Mouse (Mus musculus): ENCODE measurements around the gene Ppil4.

DNA sequence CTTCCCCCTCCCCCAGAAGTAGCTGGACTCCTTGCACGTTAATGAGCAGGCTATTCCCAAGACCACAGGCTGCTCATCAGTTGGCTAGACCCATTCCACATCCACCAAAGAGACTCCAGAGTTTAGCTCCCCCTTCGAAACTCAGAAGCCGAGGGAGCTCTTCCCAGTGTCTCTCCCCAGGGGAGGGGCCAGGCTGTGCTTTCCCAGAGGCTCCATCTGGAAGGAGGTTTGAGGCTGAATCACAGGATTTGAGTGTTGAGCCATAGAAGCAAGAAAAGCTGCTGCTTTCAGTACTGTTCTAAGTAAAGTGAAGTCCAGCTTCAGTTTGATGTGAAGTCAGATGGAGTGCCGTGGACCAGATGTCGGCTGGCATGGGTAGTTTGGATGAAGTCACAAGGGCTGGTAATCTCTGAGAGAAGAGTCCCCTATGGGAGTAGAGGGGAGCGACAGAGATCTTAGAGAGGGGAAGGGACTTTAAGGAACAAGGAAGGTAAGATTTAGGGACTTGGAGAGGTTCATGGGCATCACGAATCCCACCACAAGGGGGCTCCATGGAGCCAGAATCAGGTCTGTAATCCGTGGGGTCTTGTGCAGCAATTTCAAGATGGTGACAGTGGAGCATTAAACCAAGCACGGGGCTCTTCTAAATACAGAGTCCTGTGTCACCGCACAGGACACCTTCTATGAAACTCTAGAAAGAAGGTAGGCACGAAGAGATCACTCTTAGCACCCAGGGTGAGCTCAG, 78.1 kb downstream of the Ppil4 start:
- no peak for TF ChIP-seq GATA1 (IDR thresholded peaks at IDR 0.05; ENCODE audit: low read length)
- no peak for TF ChIP-seq TAL1 (IDR thresholded peaks at IDR 0.05; ENCODE audit: low read length)
